Mouse (Mus musculus) liver, postnatal 0 days (tissue): ENCODE results near the gene Cabin1.

ENCODE experiments used
- CTCF ChIP-seq: sonication (generic); IDR thresholded peaks from 2 replicates; pipeline ENCODE4 v1.5.1; 2016; ENCODE audit warnings: antibody characterized with exemption, low read depth
- EP300 ChIP-seq: IDR thresholded peaks from 2 replicates; pipeline ENCODE4 v1.6.1; 2016; ENCODE audit warnings: antibody characterized with exemption, low read depth, mild to moderate bottlenecking

GRCm38 (mm10) chr10:75804217-75804616, 40.1 kb upstream of the Cabin1 start:
- TF ChIP-seq CTCF (no peak), EP300 (no peak)
